Mouse (Mus musculus) spleen, adult 18-20 months (tissue): ENCODE data around the gene Ctcf.
A peak's percentile ranks its signal among the peaks of the same experiment; 100 is the strongest.

Experiments used
- DNase-seq, 2 experiments: peaks; one replicate each; pipeline ENCODE4 v3.0.0; 2022; ENCODE audit warnings: mixed read lengths in 2 of 2

Gene Ctcf

GRCm38 (mm10) chr8:105617451-105618278, 18.7 kb upstream of the Ctcf start:
- no peak for DNase-seq

- no peak for DNase-seq
Measured at GRCm38 (mm10) chr8:105618279-105618634, 18.1 kb upstream of the Ctcf start.

DNA sequence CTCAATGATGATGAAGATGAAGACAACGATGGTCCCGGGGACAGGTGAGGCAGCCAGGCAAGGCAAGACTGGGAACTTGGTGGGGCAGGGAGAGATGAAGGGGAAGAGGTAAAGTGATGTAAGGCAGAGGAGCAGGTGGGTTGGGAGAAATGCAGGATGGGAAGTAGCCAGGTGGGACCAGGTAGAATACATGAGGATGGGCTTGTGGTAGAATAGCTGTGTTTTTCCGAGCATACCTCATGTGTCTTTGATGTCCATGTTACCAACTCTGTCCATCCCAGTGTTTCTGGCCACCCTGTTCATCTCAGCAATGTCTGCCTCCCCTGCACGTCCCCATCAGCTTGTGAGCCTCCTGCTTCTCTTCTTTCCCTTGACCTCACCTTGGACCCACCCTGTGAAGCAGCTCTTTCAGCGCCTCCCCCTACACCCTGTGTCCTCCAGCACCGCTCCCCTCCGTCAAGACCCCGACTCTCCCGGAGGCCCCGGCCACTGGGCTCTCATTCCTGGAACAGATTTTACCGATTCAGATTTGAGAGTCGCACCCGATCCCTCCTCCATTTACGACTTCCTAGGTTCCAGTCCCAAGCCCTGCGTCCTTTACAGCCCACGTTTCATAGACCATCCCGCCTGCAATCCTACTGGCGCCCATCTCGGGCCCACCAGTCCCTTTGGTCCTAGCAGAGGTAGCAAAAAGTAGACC, 17.3 kb upstream of the Ctcf start:
- no peak for DNase-seq

DNA sequence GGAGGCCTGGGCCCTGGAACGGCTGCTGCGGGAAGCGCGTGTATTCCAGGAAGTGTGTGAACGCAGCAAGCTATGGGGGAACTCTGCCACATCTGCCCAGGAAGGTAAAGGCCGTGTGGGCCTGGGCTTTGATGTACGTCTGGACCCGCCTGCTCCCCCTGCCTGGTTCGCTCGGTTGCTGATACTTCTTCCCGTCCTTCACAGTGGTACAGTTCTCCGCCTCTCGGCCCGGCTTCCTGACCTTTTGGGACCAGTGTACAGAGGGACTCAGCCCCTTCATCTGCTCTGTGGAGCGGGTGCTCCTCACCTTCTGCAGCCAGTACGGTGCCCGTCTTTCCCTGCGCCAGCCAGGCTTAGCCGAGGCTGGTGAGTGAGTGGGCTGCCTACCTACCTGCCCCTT, 16.2 kb upstream of the Ctcf start:
- no peak for DNase-seq

DNA sequence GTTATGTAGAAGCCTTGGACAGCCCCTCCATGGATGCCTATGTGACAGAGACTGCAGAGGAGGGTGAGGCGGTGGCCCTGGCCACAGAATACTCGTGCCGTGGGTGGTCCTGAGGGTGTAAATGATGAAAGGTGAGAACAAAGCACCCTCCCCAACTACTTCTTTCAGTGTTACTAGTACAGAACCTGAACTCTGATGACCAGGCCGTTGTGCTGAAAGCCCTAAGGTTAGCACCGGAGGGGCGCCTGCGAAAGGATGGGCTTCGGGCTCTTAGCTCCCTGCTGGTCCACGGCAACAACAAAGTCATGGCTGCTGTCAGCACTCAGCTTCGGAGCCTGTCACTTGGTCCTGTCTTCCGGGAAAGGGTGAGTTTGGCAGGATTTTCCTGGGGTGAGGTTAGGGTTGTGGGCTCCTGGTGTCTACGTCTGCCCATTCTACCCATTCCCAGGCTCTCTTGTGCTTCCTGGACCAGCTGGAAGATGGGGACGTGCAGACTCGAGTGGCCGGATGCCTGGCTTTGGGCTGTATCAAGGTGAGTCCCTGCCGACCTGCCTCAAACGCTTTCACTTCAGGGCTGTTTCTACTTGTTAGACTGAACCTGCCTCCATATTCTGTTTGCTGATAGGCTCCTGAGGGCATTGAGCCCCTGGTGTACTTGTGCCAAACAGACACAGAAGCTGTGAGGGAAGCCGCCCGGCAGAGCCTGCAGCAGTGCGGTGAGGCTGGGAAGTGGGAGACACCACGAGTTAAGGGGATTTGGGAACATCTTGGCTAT, 15.2 kb upstream of the Ctcf start:
- no peak for DNase-seq

DNA sequence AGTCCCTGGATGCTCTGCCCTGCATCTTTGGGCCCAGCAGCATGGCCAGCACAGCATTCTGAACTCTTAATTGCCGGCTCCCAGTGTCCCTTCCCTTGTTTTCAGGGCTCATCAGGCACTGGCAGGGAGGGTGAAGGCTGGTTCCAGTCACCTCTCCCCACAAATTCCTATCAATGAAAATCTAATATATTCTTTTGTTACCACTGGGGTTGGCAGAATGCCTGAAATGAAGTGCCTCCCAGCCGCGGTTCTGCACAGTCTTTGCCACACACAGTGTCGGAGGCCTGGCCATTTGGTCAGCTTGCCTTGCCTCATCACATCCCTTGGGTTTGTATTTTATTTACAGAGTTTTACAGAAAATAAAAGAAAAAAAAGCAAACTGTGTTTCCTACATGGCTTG, 14.5 kb upstream of the Ctcf start:
- DNase-seq = no peak

- DNase-seq = peak; percentile 93 to 98
Measured at GRCm38 (mm10) chr8:105622421-105622920, 13.9 kb upstream of the Ctcf start.

- DNase-seq = peak; percentile 70 to 87
Measured at GRCm38 (mm10) chr8:105623118-105623517, 13.2 kb upstream of the Ctcf start.

DNA sequence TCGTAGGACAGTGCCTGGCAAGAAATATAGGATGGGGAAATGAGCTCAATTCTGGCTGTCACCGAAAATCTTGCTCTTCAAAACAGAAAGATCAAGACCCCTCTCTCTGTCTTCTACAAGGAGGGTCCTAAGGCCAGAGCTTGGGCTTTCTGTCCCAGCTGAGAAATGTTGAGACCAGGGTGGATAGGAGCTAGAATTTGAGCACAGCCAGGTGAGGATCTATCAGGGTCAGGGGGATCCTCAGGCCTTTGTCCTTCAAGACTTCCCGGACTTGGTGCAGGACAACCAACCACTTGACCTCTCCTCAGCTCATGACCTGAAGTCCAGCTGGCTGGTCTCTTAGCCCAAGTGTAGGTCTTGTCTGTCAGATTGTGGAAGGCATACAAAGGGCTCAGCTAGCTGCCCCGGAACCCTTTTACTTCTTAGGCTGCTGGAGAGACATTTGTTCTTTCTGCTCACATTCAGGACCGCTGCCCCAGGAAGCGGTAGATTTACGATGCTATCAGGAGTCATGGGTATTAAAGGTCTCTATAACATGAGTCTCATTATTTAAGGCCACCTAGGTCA, 12.6 kb upstream of the Ctcf start:
- DNase-seq = no peak

DNA sequence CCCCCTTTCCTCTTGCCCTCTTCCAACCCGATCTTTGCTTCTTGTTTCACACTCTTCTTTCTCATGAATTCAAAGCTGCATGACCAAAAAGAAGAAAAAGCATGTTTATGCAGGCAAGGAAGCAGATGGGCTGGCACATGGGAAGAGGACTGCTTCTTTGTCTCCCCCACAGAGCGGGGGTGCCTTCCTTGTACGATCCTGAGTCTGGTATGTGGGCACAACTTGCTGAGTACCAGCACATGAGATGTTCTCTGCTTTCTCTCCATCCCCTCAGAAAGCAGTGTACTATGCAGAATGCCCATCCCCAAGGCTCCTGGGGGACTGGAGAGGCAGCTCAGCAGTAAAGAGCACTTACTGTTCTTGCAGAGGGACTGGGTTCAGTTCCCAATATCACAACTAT, 12.0 kb upstream of the Ctcf start:
- no peak for DNase-seq

DNA sequence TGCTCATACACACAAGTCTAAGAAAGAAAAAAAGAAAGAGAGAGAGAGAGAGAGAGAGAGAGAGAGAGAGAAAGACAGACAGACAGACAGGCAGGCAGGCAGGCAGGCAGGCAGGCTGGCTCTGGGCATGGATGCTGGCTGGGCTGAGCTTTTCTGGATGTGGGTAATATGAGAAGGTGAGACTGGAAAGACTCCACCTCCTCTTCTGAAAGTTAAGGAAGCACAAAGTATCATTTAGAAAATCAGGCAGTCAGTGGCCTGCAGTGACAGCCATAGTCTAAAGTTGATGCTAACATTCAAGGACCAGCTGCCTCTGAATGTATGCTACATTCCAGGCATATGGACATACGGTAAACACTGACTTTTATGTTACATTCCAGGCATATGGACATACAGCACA, 11.5 kb upstream of the Ctcf start:
- DNase-seq = no peak

- no peak for DNase-seq
Measured at GRCm38 (mm10) chr8:105626086-105626485, 10.3 kb upstream of the Ctcf start.

GRCm38 (mm10) chr8:105629337-105629736, 7.0 kb upstream of the Ctcf start:
- DNase-seq = no peak

DNA sequence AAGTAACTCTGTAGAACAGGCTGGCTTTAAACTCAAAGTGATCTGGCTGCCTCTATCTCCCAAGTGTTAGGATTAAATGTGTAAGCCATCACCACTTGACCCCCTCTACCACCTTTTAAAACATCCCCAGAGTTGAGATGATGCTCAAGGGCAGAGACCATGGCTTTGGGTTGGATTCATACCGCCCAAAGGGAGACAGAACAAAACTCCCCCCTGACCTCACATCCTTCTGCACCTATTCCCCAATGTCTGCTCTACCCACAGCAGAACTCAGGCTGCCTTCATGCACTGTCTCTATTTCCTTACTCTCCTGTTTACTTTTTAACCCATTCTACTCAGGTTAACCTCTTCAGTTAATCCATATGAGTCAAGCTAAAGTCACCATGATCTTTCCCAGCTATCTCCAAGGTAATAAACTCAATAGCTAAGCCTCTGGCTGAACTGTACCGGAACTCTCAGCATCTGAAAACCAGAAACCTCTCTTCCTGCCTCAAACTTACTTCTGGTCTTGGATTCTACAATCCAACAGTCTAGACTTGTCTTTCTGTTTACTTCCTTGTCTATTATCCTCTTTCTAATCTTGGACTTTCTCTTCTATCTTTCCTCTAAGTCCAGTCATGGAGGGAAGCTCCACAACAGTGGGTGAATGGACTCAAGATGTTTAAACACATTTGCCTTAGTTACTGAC, 1.5 kb upstream of the Ctcf start:
- DNase-seq = no peak

DNA sequence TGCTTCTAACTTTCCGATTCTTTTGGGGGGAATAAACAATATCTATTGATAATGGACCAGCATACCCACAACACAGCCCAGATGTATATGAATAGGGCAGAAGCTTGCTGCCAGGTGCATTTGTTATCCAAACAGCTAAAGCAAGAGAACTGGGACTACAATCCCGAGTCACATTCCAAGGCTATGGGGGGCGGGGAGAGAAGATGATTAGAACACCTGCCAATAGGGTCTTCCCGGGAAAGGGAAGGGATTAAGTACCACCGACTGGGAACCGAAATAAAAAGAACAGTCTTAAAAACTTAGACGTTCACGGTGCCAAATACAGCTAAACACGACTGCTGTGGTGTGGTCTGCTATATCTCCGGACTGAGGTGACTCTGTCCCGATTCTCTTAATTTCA, 887 bp upstream of the Ctcf start:
- no peak for DNase-seq

DNA sequence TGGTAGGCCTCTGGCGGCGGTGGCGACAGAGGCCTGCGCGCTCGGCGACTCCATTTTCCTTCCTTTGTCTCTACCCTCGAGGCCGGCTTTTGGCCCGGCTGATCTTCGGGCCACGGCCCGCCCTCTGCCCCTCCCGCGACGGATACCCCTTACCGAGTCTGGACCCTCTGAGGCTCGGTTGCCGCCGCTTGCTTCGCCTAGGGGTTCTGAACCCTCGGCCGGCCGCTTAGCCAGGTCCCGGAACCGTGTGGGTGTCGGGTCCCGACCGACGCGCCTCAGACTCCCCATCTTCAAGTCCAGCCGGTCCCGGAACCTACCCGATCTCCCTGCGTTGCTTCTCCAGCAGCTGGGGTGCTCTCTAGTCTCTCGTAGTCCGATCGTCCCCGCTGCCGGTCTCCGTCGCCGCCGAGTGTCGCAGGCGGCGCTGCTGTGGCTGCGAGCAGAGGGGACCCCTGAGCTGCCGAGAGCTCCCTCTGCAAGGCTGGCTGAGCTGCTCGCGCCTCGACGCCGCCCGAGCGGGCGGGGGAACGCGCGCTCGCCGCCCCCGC, 669 bp downstream of the Ctcf start, which contains the start of gene Agrp:
TSS of gene Agrp (minus strand) at position 431 of the 548 bp plus-strand sequence.
- DNase-seq = no peak

DNA sequence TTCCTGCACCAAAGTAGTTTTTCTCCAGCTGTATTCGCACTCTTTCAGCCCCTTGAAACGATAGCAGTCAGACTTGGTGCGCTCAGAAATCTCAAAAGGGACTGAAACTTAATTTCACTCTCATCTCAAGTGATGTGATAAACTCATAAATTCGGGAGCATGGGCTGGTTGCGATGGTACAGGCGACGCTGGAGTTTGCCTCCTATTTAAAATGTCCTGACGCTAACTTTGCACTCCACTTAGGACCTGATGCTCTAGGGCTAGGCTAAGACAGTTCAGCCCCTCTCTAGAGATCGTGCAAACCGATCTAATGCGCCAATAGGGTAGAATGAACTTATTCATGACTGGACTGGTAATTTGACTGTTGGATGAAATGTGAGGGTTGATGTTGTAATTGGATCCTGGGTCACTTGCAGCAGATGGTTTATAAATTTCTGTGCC, 1.3 kb downstream of the Ctcf start:
- DNase-seq = no peak

- no peak for DNase-seq
Measured at GRCm38 (mm10) chr8:105638510-105638909, 2.1 kb downstream of the Ctcf start.

DNA sequence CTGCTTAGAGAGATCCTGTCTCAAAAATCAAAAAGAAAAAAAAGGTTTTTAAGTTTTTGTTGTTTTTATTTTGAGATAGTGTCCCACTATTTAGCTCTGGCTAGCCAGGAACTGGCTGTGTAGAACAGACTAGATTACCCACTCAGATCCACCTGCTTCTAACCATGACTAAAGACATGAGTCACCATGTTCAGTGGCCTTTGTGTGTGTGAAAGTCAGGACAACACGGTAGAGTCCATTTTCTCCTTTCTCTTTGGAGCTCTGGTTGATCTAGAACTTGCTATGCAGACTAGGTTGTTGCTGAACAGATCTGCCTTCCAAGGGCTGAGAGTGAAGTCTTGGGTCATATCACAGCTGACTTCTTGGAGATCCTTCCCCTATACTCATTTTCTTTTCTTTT, 3.5 kb downstream of the Ctcf start:
- no peak for DNase-seq

- no peak for DNase-seq
Measured at GRCm38 (mm10) chr8:105640511-105640910, 4.1 kb downstream of the Ctcf start.

- no peak for DNase-seq
Measured at GRCm38 (mm10) chr8:105645205-105645604, 8.8 kb downstream of the Ctcf start.

DNA sequence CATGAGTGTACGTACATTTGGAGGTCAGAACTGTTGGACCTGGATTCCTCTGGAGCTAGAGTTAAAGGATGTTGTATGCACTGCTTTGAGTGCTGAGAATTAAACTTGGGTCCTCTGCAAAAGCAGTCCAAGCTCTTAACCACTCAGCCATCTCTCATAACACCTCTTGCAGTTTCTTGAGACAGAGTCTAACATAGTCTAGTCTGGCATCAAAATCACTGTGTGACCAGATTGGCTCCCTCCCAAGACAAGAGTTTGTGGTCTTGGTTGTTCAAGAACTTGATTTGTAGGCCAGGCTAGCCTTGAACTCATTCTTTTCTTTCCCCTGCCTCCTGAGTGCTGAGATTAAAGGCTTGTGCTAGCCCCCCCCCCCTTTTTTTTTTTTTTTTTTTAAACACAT, 12.6 kb downstream of the Ctcf start:
- no peak for DNase-seq
